Mouse (Mus musculus) hindbrain, embryonic 14.5 days (tissue): Measurements from ENCODE around the gene C2cd2. TPM values are rescaled to one million over a fixed set of nuclear protein-coding genes. Genes with fewer than 3 reads are reported as not detected.
"Not testable (repeated sequence)": the region's sequence is repeated elsewhere in the genome, so short reads cannot be mapped to it uniquely, and the experiment has no call there.

Source experiments
- ATAC-seq: fragments of 200-750 bp; cut with Nextera tagmentation; 2 replicates; pipeline ENCODE4 v1.8.0; 2017; ENCODE audit warnings: moderate number of reproducible peaks, mild to moderate bottlenecking, moderate TSS enrichment, moderate library complexity; ENCODE audit not compliant: low FRiP score
- DNase-seq: peaks from one replicate; pipeline ENCODE4 v3.0.0-alpha.2; 2015; ENCODE audit warnings: low spot score
- H3K27ac ChIP-seq: fragments of 300-500 bp; sonication (generic); 2 replicates; pipeline ENCODE4 v1.5.1; 2014; ENCODE audit warnings: mild to moderate bottlenecking, moderate library complexity
- H3K27me3 ChIP-seq: fragments of 300-500 bp; sonication (generic); 2 replicates; pipeline ENCODE4 v1.6.1; 2014; ENCODE audit warnings: mild to moderate bottlenecking, low read length, mixed read lengths; ENCODE audit not compliant: control insufficient read depth, insufficient read depth
- H3K36me3 ChIP-seq: fragments of 300-500 bp; sonication (generic); replicated peaks from 2 replicates; pipeline ENCODE4 v1.6.1; 2014; ENCODE audit not compliant: control insufficient read depth, insufficient read depth
- H3K4me1 ChIP-seq: fragments of 300-500 bp; sonication (generic); replicated peaks from 2 replicates; pipeline ENCODE4 v1.6.1; 2014; ENCODE audit warnings: antibody characterized with exemption, low read length, mixed read lengths; ENCODE audit not compliant: control insufficient read depth, insufficient read depth
- H3K4me2 ChIP-seq: fragments of 300-500 bp; sonication (generic); replicated peaks from 2 replicates; pipeline ENCODE4 v1.6.1; 2014; ENCODE audit warnings: mild to moderate bottlenecking, moderate library complexity
- H3K4me3 ChIP-seq: fragments of 300-500 bp; sonication (generic); replicated peaks from 2 replicates; pipeline ENCODE4 v1.5.1; 2014; ENCODE audit warnings: mild to moderate bottlenecking, low read length
- H3K9ac ChIP-seq: fragments of 300-500 bp; sonication (generic); 2 replicates; pipeline ENCODE4 v1.6.1; 2014
- H3K9me3 ChIP-seq: fragments of 300-500 bp; sonication (generic); 2 replicates; pipeline ENCODE4 v1.6.1; 2016; ENCODE audit warnings: low read length; ENCODE audit not compliant: control insufficient read depth
- WGBS: fragments of 180-500 bp; shearing (Covaris S2); extraction: QIAGEN DNeasy Blood & Tissue Kit; methylation state at CpG from one replicate; pipeline ENCODE4 v1.1.7; 2014; 5-methylcytosine and 5-hydroxymethylcytosine counted together
- polyA plus RNA-seq: library from polyadenylated mRNA; unstranded; fragments of >200 nt; fragmentation: Nextera tagmentation; extraction: Ambion mirVana; gene quantifications from 2 replicates; pipeline ENCODE4 v1.2.1, GENCODE M21; 2014

The C2cd2 gene
- polyA plus RNA-seq, 1 experiment from 2014 or later = 19.6 TPM

GRCm38 (mm10) chr16:97952801-97953200, 9.6 kb downstream of the C2cd2 start:
- no peak overlapping the region for H3K27ac ChIP-seq
- DNase-seq (no peak), ATAC-seq (no peak)
- H3K27me3 ChIP-seq = no peaks in the 10 kb centered on the region
- no peaks in the 10 kb centered on the region for H3K4me1 ChIP-seq
- H3K36me3 ChIP-seq = peaks cover 84% of the 10 kb centered on the region
- 95% methylated on average over 9 of the region's 9 CpGs for WGBS
- H3K9ac ChIP-seq = no peak overlapping the region
- no peak overlapping the region for H3K4me2 ChIP-seq
- H3K9me3 ChIP-seq = no peaks in the 10 kb centered on the region
- no peak overlapping the region for H3K4me3 ChIP-seq

DNA sequence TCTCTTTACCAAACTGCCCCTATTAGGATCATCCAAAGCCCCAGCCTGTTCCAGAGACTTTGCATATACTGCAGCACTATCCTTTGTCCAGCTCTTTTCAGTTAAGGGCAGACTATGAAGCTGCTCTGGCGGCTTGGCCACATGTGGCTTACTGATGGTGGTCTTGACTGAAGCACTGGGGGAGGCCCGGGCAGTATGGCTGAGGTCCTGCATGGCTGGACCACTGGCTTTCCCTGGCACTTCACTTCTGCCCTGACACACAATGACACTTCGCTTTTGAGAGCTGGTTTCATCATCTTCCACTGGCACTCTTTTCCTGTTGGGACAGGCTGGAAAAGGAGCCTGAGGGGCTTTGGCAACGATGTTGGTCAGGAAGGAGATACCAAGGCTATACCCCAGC, 10.0 kb downstream of the C2cd2 start:
- no peak overlapping the region for H3K4me3 ChIP-seq
- H3K9ac ChIP-seq = no peak overlapping the region
- no peaks in the 10 kb centered on the region for H3K9me3 ChIP-seq
- H3K4me1 ChIP-seq = no peaks in the 10 kb centered on the region
- no peak overlapping the region for H3K4me2 ChIP-seq
- DNase-seq (no peak), ATAC-seq (no peak)
- peaks cover 84% of the 10 kb centered on the region for H3K36me3 ChIP-seq
- 94% methylated on average over 4 of the region's 4 CpGs for WGBS
- no peak overlapping the region for H3K27ac ChIP-seq
- no peaks in the 10 kb centered on the region for H3K27me3 ChIP-seq

DNA sequence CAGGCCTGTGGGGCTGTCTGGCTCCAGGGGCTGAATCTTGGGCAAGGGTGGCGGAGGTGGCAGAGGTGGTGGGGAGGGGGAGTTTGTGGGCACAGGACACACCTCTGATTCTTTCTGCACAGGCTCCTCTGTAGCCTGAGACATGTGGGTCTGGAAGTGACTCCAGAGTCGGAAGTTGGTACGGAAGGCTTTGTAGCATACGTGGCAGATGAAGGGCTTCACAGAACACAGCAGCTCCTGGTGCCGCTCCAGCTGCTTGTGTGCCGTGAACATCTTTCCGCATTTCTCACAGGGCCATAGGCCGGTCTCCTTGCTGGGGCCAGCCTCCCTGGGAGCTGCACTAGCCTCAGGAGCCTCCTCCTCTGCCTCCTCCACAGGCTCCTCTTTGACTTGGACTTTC, 12.3 kb downstream of the C2cd2 start:
- Histone ChIP-seq H3K4me2 (no peak overlapping the region), H3K4me1 (no peaks in the 10 kb centered on the region), H3K9ac (no peak overlapping the region), H3K27ac (no peak overlapping the region), H3K9me3 (no peaks in the 10 kb centered on the region), H3K27me3 (no peaks in the 10 kb centered on the region), H3K36me3 (peaks cover 75% of the 10 kb centered on the region), H3K4me3 (no peak overlapping the region)
- ATAC-seq = no peak
- DNase-seq = no peak
- WGBS = 95% methylated on average over 8 of the region's 8 CpGs

DNA sequence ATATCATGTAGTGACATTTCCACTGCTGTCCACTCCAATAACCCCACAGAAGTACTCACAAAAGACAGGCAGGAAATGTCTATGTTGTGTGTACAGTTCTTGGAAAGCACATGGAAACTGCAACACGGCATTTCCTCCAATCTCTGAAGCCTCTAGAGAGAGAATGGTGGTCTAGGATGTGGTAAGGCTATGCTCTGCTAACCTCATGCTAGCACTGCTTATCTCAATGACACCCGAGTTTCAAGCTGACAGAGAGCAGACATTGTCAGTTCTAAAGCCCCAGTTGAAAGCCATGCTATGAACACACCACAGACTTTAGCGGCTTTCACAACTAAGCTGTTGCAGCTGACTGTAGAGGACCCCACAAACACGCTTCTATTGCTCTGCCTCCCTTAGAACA, 13.6 kb downstream of the C2cd2 start:
- no peak overlapping the region for H3K4me2 ChIP-seq
- H3K4me3 ChIP-seq = no peak overlapping the region
- no peaks in the 10 kb centered on the region for H3K4me1 ChIP-seq
- no peaks in the 10 kb centered on the region for H3K27me3 ChIP-seq
- no peaks in the 10 kb centered on the region for H3K9me3 ChIP-seq
- ATAC-seq = no peak
- WGBS = 91% methylated on average over 4 of the region's 4 CpGs
- H3K9ac ChIP-seq = no peak overlapping the region
- no peak for DNase-seq
- peaks cover 72% of the 10 kb centered on the region for H3K36me3 ChIP-seq
- H3K27ac ChIP-seq = no peak overlapping the region

DNA sequence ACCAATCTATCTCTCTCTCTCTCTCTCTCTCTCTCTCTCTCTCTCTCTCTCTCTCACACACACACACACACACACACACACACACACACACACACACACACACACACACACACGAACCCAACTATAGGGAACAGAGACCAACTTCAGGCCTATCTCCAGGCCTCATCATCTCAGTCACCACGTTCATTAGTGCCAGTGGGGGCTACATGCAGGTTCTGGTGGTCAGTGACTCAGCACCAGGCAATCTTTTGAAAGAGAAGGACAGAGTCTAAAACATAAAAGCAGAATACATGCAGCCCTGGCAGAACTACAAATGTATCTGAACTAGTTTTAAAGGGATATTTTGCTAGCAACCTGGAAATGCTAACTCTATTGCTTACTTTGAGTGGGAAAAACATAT, 15.4 kb downstream of the C2cd2 start:
- DNase-seq, H3K9me3 ChIP-seq, H3K4me3 ChIP-seq, H3K27me3 ChIP-seq, H3K27ac ChIP-seq, H3K4me1 ChIP-seq, H3K4me2 ChIP-seq, H3K9ac ChIP-seq, ATAC-seq: not testable (repeated sequence)
- WGBS = 83% methylated on average over 2 of the region's 2 CpGs
- H3K36me3 ChIP-seq = peaks cover 56% of the 10 kb centered on the region

GRCm38 (mm10) chr16:97941844-97942243, 20.6 kb downstream of the C2cd2 start:
- ATAC-seq (no peak), DNase-seq (no peak)
- no peak overlapping the region for H3K27ac ChIP-seq
- H3K4me2 ChIP-seq = no peak overlapping the region
- H3K4me3 ChIP-seq = no peak overlapping the region
- H3K9ac ChIP-seq = no peak overlapping the region
- peaks cover 19% of the 10 kb centered on the region; the same call in 1 of the 2 replicates for H3K36me3 ChIP-seq
- no peaks in the 10 kb centered on the region for H3K4me1 ChIP-seq
- H3K27me3 ChIP-seq = no peaks in the 10 kb centered on the region
- H3K9me3 ChIP-seq = no peaks in the 10 kb centered on the region

DNA sequence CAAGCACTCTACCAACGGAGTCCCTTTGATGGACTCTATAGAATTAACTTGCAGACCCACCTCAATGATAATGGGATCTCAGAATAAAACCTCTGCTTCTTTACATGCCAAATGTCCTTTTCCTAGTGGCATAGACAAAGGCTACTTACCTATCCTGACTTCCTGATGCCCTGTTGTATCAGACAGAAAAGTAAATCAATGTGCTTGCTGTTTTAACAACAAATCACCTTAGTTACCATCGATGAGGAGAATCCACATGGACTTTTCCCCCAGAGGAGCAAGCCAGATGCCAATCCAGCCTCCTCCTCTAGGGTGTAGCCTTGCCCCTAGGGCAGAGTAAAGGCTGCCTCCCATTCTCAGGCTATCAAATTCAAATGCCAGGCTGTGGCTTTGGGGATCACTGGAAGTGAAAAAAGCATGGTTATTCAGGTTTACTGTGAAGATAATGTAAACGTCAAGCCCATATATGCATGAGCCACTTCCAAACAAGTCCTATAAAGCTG, 21.9 kb downstream of the C2cd2 start:
- Histone ChIP-seq H3K9me3 (no peaks in the 10 kb centered on the region), H3K4me1 (no peaks in the 10 kb centered on the region), H3K36me3 (peaks cover 12% of the 10 kb centered on the region; the same call in 1 of the 2 replicates), H3K27ac (no peak overlapping the region), H3K4me3 (no peak overlapping the region), H3K4me2 (no peak overlapping the region), H3K9ac (no peak overlapping the region), H3K27me3 (no peaks in the 10 kb centered on the region)
- 93% methylated on average over 3 of the region's 3 CpGs for WGBS
- no peak for DNase-seq
- ATAC-seq = no peak

DNA sequence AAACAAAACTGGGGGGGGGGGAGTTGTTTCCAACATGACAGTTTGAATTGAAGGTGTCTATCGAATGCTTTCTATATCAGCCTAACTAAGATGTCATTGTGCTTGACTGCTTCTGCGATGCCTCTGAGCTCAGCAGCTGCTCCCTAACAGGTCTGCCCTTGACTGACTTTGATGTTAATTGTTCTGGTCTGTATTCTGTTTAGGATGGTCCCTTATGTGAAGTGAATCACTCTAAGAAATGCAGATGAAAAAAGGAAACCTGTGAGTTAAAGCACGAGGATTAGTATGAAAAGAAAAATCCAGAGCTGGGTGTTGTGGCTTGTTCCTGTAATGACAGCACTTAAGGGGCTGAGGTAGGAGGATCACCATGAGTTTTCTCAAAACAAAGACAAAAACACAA, 26.6 kb downstream of the C2cd2 start:
- 79% methylated on average over 3 of the region's 3 CpGs for WGBS
- H3K4me1 ChIP-seq = no peaks in the 10 kb centered on the region
- H3K27me3 ChIP-seq = no peaks in the 10 kb centered on the region
- ATAC-seq (no peak), DNase-seq (no peak)
- H3K36me3 ChIP-seq = no peaks in the 10 kb centered on the region
- no peak overlapping the region for H3K9ac ChIP-seq
- no peak overlapping the region for H3K4me3 ChIP-seq
- H3K4me2 ChIP-seq = no peak overlapping the region
- no peaks in the 10 kb centered on the region for H3K9me3 ChIP-seq
- no peak overlapping the region for H3K27ac ChIP-seq

- H3K4me2 ChIP-seq = no peak overlapping the region
- H3K4me3 ChIP-seq = no peak overlapping the region
- DNase-seq = no peak
- no peaks in the 10 kb centered on the region for H3K36me3 ChIP-seq
- no peaks in the 10 kb centered on the region for H3K27me3 ChIP-seq
- H3K4me1 ChIP-seq = no peaks in the 10 kb centered on the region
- no peaks in the 10 kb centered on the region for H3K9me3 ChIP-seq
- H3K27ac ChIP-seq = no peak overlapping the region
- no peak for ATAC-seq
- H3K9ac ChIP-seq = no peak overlapping the region
Measured at GRCm38 (mm10) chr16:97930231-97930630, 32.2 kb downstream of the C2cd2 start.

DNA sequence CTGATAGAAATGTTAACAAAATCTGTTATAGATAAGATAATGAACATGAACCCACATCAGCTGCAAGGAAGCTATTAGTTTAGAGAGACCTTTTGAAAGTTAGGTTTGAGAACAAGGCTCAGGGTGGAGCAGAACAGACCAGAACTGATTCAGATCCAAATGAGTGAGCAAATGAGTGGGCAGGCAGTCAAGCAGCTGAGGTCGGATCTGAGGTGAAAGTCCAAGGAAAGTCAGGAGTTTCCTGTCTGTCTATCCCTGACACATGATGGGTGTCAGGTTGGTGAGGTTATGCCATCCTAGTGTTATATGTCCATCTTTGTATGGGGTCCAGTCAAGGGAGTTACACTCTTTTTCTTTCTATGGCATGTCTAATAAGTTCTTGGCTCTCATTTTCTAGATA, 32.9 kb downstream of the C2cd2 start:
- Histone ChIP-seq H3K36me3 (no peaks in the 10 kb centered on the region), H3K27me3 (no peaks in the 10 kb centered on the region), H3K9me3 (no peaks in the 10 kb centered on the region), H3K4me2 (no peak overlapping the region), H3K4me1 (no peaks in the 10 kb centered on the region), H3K27ac (no peak overlapping the region), H3K9ac (no peak overlapping the region), H3K4me3 (no peak overlapping the region)
- WGBS = 71% methylated on average over 1 of the region's 1 CpGs
- ATAC-seq (no peak), DNase-seq (no peak)
